Comparison of ENCODE assay signal across 12 mouse cellular contexts in genomic region chr19:55136693-55137427, GRCm38 (mm10). TPM values are rescaled to one million over a fixed set of nuclear protein-coding genes. Genes with fewer than 3 reads are reported as not detected.
DNase-seq lines count a peak whose midpoint lies in the region; ATAC-seq and TF ChIP-seq lines count a peak whose summit lies in the region.
"Had no signal": no experiment of that assay in that cellular context is flagged by ENCODE, and none has a peak within 500 bp of the region (broad histone marks: within the 10 kb centered on the region; RNA-seq: fewer than 3 reads in every experiment).

No protein-coding gene starts in this region.

- H3K27ac ChIP-seq in embryonic facial prominence, embryonic 14.5 days (replicated peaks; ENCODE audit: low read depth, low read length) = no peak overlapping the region
- no peak overlapping the region; the same call in 1 of the 2 replicates for H3K27ac ChIP-seq in embryonic facial prominence, embryonic 10.5 days (replicated peaks)
- no peak overlapping the region for H3K27ac ChIP-seq in MEL (ENCODE audit: control insufficient read depth, low read depth, low read length)
- H3K27ac ChIP-seq in midbrain, embryonic 10.5 days (replicated peaks) = no peak overlapping the region; the same call in 1 of the 2 replicates

- TF ChIP-seq RAD21 in MEL (IDR thresholded peaks at IDR 0.05; ENCODE audit: low read depth, low read length) = no peak

- no peak for TF ChIP-seq EP300 in MEL (IDR thresholded peaks at IDR 0.05; ENCODE audit: low read depth in 1 of 2, low read length in 2 of 2)

- H3K9me3 ChIP-seq in embryonic facial prominence, embryonic 14.5 days (ENCODE audit: control insufficient read depth, low read length) = no peaks in the 10 kb centered on the region
- H3K9me3 ChIP-seq in embryonic facial prominence, embryonic 10.5 days = no peaks in the 10 kb centered on the region
- no peaks in the 10 kb centered on the region for H3K9me3 ChIP-seq in MEL (replicated peaks; ENCODE audit: insufficient read depth, low read length)
- no peaks in the 10 kb centered on the region for H3K9me3 ChIP-seq in midbrain, embryonic 10.5 days (replicated peaks)

- H3K79me2 ChIP-seq in MEL (ENCODE audit: control insufficient read depth, insufficient read depth, low read length, poor library complexity) = no peaks in the 10 kb centered on the region

- no peak overlapping the region for H3K4me2 ChIP-seq in embryonic facial prominence, embryonic 14.5 days (ENCODE audit: low read depth, low read length)

- no peak overlapping the region for H3K9ac ChIP-seq in embryonic facial prominence, embryonic 14.5 days (ENCODE audit: low read depth, low read length)
- no peak overlapping the region for H3K9ac ChIP-seq in MEL (ENCODE audit: control insufficient read depth, low read depth, low read length, poor library complexity, severe bottlenecking)

- peak; percentile 44 for DNase-seq in embryonic facial prominence, embryonic 14.5 days (ENCODE audit: low spot score)
- no peak for DNase-seq in embryonic facial prominence, embryonic 10.5 days (ENCODE audit: low spot score)
- peak; percentile 9 for DNase-seq in MEL (ENCODE audit: low read depth, low spot score)
- DNase-seq in heart, postnatal 4 days = peak; percentile 79
- DNase-seq in kidney, postnatal 36 days = peak; percentile 70 to 71
- DNase-seq in cerebellum, adult 9-11 months = no peak
- no peak for DNase-seq in midbrain, embryonic 10.5 days (ENCODE audit: low spot score)

- TF ChIP-seq CTCF in MEL (IDR thresholded peaks at IDR 0.05 in 2 of 3, conservative IDR thresholded peaks at IDR 0.05 in 1 of 3; ENCODE audit: control insufficient read depth in 1 of 3, insufficient read depth in 1 of 3, low read depth in 2 of 3, low read length in 3 of 3, poor library complexity in 1 of 3, severe bottlenecking in 1 of 3) = no peak

- H3K36me3 ChIP-seq in embryonic facial prominence, embryonic 14.5 days (ENCODE audit: control insufficient read depth, insufficient read depth, low read length) = no peaks in the 10 kb centered on the region
- no peaks in the 10 kb centered on the region for H3K36me3 ChIP-seq in embryonic facial prominence, embryonic 10.5 days (replicated peaks)
- no peaks in the 10 kb centered on the region for H3K36me3 ChIP-seq in MEL (ENCODE audit: control insufficient read depth in 1 of 2, insufficient read depth in 2 of 2, low read length in 2 of 2)
- H3K36me3 ChIP-seq in midbrain, embryonic 10.5 days = no peaks in the 10 kb centered on the region

- TF ChIP-seq POLR2A in MEL (IDR thresholded peaks at IDR 0.05; ENCODE audit: control insufficient read depth in 1 of 2, insufficient read depth in 1 of 2, low read depth in 1 of 2, low read length in 2 of 2, poor library complexity in 1 of 2) = no peak

- no peak for ATAC-seq in embryonic facial prominence, embryonic 14.5 days (ENCODE audit: low read depth)
- no peak for ATAC-seq in megakaryocyte, adult 5-6 weeks (ENCODE audit: poor library complexity, severe bottlenecking)
- ATAC-seq: Patski had no signal

- WGBS in embryonic facial prominence, embryonic 14.5 days = 58% methylated on average over 4 of the region's 4 CpGs
- WGBS in embryonic facial prominence, embryonic 10.5 days = 75% methylated on average over 4 of the region's 4 CpGs
- WGBS in midbrain, embryonic 10.5 days = 69% methylated on average over 4 of the region's 4 CpGs

- peaks cover 6% of the 10 kb centered on the region; the same call in 1 of the 2 replicates for H3K4me1 ChIP-seq in embryonic facial prominence, embryonic 14.5 days (ENCODE audit: control insufficient read depth, insufficient read depth, low read length)
- peaks cover 22% of the 10 kb centered on the region for H3K4me1 ChIP-seq in embryonic facial prominence, embryonic 10.5 days
- H3K4me1 ChIP-seq in MEL (ENCODE audit: control insufficient read depth in 1 of 2, insufficient read depth in 2 of 2, low read length in 2 of 2) = no peaks in the 10 kb centered on the region
- peaks cover 39% of the 10 kb centered on the region for H3K4me1 ChIP-seq in midbrain, embryonic 10.5 days

- H3K27me3 ChIP-seq in embryonic facial prominence, embryonic 14.5 days (replicated peaks; ENCODE audit: control insufficient read depth, insufficient read depth, low read length) = no peaks in the 10 kb centered on the region
- H3K27me3 ChIP-seq in embryonic facial prominence, embryonic 10.5 days (replicated peaks; ENCODE audit: low read depth, poor library complexity, severe bottlenecking) = no peaks in the 10 kb centered on the region
- peaks cover 0 to 5% of the 10 kb centered on the region in 2 experiments; a peak in 2 of 4 replicates for H3K27me3 ChIP-seq in MEL (ENCODE audit: control insufficient read depth in 1 of 2, insufficient read depth in 2 of 2, low read length in 2 of 2)
- H3K27me3 ChIP-seq in midbrain, embryonic 10.5 days (ENCODE audit: low read depth, poor library complexity, severe bottlenecking) = no peaks in the 10 kb centered on the region

- H3K4me3 ChIP-seq in embryonic facial prominence, embryonic 14.5 days (ENCODE audit: low read depth, low read length) = no peak overlapping the region
- H3K4me3 ChIP-seq in embryonic facial prominence, embryonic 10.5 days = no peak overlapping the region
- no peak overlapping the region for H3K4me3 ChIP-seq in MEL (ENCODE audit: control insufficient read depth in 1 of 2, insufficient read depth in 1 of 2, low read depth in 2 of 2, low read length in 2 of 2)
- H3K4me3 ChIP-seq in midbrain, embryonic 10.5 days = no peak overlapping the region

TF ChIP-seq in MEL, 35 proteins besides CTCF, POLR2A, EP300 and RAD21:
- TF ChIP-seq NRF1 (IDR thresholded peaks at IDR 0.05; ENCODE audit: insufficient read depth, low read depth, low read length, poor library complexity, severe bottlenecking) = no peak
- no peak for TF ChIP-seq GATA1 (IDR thresholded peaks at IDR 0.05; ENCODE audit: low read depth, low read length)
- no peak for TF ChIP-seq USF1 (IDR thresholded peaks at IDR 0.05; ENCODE audit: low read depth, low read length)
- TF ChIP-seq USF2 (IDR thresholded peaks at IDR 0.05; ENCODE audit: borderline replicate concordance in 1 of 2, insufficient read depth in 1 of 2, low read depth in 1 of 2, low read length in 2 of 2) = no peak
- TF ChIP-seq TCF12 (IDR thresholded peaks at IDR 0.05; ENCODE audit: low read depth, low read length) = no peak
- no peak for TF ChIP-seq TAL1 (IDR thresholded peaks at IDR 0.05; ENCODE audit: low read length)
- TF ChIP-seq SIN3A (IDR thresholded peaks at IDR 0.05; ENCODE audit: low read length) = no peak
- TF ChIP-seq POLR2AphosphoS5 (IDR thresholded peaks at IDR 0.05; ENCODE audit: borderline replicate concordance, low read depth, low read length) = no peak

RNA-seq across cellular contexts. Expression of gene Gpam, which starts 9.8 kb away (rescaled TPM):
- 15.4 and 17.0 TPM in 2 replicates for polyA plus RNA-seq in embryonic facial prominence, embryonic 14.5 days (2014; fragmentation: Nextera tagmentation; extraction: Ambion mirVana)
- polyA plus RNA-seq in embryonic facial prominence, embryonic 10.5 days (2016; fragmentation: Nextera tagmentation; extraction: Ambion mirVana) = 18.1 and 20.4 TPM in 2 replicates
- total RNA-seq in MEL (2012; rRNA removed) = 31.4 and 37.1 TPM in 2 replicates
- polyA plus RNA-seq in MEL (2012; ENCODE audit: insufficient read depth in 1 of 2, insufficient read length in 2 of 2, low read depth in 1 of 2, low replicate concordance in 2 of 2, missing spikeins in 1 of 2) = 100 to 1,000 TPM in 1 of 2 experiments, 10 to 100 TPM in 1; 26.2 to 327 TPM
- 10 to 100 TPM; 61.4 to 62.7 TPM for total RNA-seq in heart, postnatal 4 days (2021)
- 1.7 and 1.8 TPM in 2 replicates for total RNA-seq in megakaryocyte, adult 5-6 weeks (2015)
- 4.4 and 9.3 TPM in 2 replicates for total RNA-seq in megakaryocyte, adult 5-6 weeks (2017)
- polyA plus RNA-seq in midbrain, embryonic 10.5 days (2016; fragmentation: Nextera tagmentation; extraction: Ambion mirVana) = 21.9 and 28.5 TPM in 2 replicates

RNA-seq across cellular contexts. Expression of gene Tectb, which starts 43.7 kb away (rescaled TPM):
- 1.6 and 2.4 TPM in 2 replicates for polyA plus RNA-seq in embryonic facial prominence, embryonic 14.5 days (2014; fragmentation: Nextera tagmentation; extraction: Ambion mirVana)
- not detected in 2 replicates for polyA plus RNA-seq in embryonic facial prominence, embryonic 10.5 days (2016; fragmentation: Nextera tagmentation; extraction: Ambion mirVana)
- not detected in 2 replicates for total RNA-seq in MEL (2012; rRNA removed)
- polyA plus RNA-seq in MEL (2012; ENCODE audit: insufficient read depth in 1 of 2, insufficient read length in 2 of 2, low read depth in 1 of 2, low replicate concordance in 2 of 2, missing spikeins in 1 of 2) = not detected
- total RNA-seq in heart, postnatal 4 days (2021) = under 1 TPM in 1 of 2 experiments, not detected in 1; 0.19 TPM
- not detected in 2 replicates for total RNA-seq in megakaryocyte, adult 5-6 weeks (2015)
- total RNA-seq in megakaryocyte, adult 5-6 weeks (2017) = not detected in 2 replicates
- 0.12 TPM in 1 of 2 replicates, not detected in the other for polyA plus RNA-seq in midbrain, embryonic 10.5 days (2016; fragmentation: Nextera tagmentation; extraction: Ambion mirVana)
- total RNA-seq: gastrocnemius, adult 8-10 months had no signal
- polyA plus RNA-seq: embryonic facial prominence, embryonic 11.5 days; neural tube, embryonic 14.5 days; Patski had no signal

Comparison
In these comparisons a context has a peak if more than half of its experiments do, and no peak if none do; other contexts are left out.
1. DNase-seq: peak in embryonic facial prominence, embryonic 14.5 days (single experiment), MEL (single experiment), heart, postnatal 4 days (single experiment) and kidney, postnatal 36 days (2 of 2); none in embryonic facial prominence, embryonic 10.5 days (single experiment), cerebellum, adult 9-11 months (single experiment) and midbrain, embryonic 10.5 days (single experiment).